Mouse (Mus musculus) stomach, embryonic 15.5 days (tissue): ENCODE measurements at regions not wholly inside any gene's neighbourhood (a gene's known extent, or its start where the extent isn't known, plus 50 kb on each side); places are given as distances from the start of the nearest gene placed in this dataset.

Source experiments
- ATAC-seq: fragments of 200-750 bp; cut with Nextera tagmentation; 2 replicates; pipeline ENCODE4 v1.8.0; 2017; ENCODE audit warnings: low read depth, moderate number of reproducible peaks, moderate TSS enrichment; ENCODE audit not compliant: insufficient read depth, low FRiP score
- H3K27ac ChIP-seq: fragments of 300-500 bp; sonication (generic); 2 replicates; pipeline ENCODE4 v1.5.1; 2015; ENCODE audit warnings: mild to moderate bottlenecking, inconsistent platforms
- H3K27me3 ChIP-seq: fragments of 300-500 bp; sonication (generic); replicated peaks from 2 replicates; pipeline ENCODE4 v1.6.1; 2015; ENCODE audit warnings: inconsistent platforms
- H3K36me3 ChIP-seq: fragments of 300-500 bp; sonication (generic); 2 replicates; pipeline ENCODE4 v1.6.1; 2015; ENCODE audit warnings: inconsistent platforms
- H3K4me1 ChIP-seq: fragments of 300-500 bp; sonication (generic); 2 replicates; pipeline ENCODE4 v1.6.1; 2015; ENCODE audit warnings: inconsistent platforms
- H3K4me2 ChIP-seq: fragments of 300-500 bp; sonication (generic); 2 replicates; pipeline ENCODE4 v1.6.1; 2015; ENCODE audit warnings: mild to moderate bottlenecking, inconsistent platforms
- H3K4me3 ChIP-seq: fragments of 300-500 bp; sonication (generic); replicated peaks from 2 replicates; pipeline ENCODE4 v1.5.1; 2015; ENCODE audit warnings: inconsistent platforms
- H3K9ac ChIP-seq: fragments of 300-500 bp; sonication (generic); 2 replicates; pipeline ENCODE4 v1.6.1; 2015; ENCODE audit warnings: inconsistent platforms
- H3K9me3 ChIP-seq: fragments of 300-500 bp; sonication (generic); 2 replicates; pipeline ENCODE4 v1.6.1; 2016; ENCODE audit warnings: inconsistent platforms
- WGBS: fragments of 180-500 bp; shearing (Covaris S2); methylation state at CpG from one replicate; pipeline ENCODE4 v1.1.7; 2015; 5-methylcytosine and 5-hydroxymethylcytosine counted together

DNA sequence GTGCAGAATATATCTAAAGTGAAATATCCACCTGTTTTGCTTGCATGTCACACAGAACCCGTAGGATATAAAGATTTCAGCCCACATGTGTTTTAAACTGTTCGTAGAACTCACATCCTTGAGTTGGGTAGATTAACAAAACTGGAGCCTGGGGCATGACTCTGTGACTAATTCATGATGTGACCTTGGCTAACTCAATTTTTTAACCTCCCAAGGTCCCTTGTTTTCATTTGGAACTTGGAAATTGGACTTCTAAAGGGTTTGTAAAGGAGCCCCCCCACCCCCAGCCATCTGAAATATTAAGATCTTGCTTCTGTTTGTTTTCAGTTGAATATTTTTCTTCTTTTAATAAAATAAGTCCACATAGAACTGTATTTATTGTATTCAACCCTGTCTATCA is 983.5 kb downstream of the Ttll7 start:
- no peaks in the 10 kb centered on the region for H3K27me3 ChIP-seq
- no peaks in the 10 kb centered on the region for H3K4me1 ChIP-seq
- no peak overlapping the region for H3K4me2 ChIP-seq
- H3K9ac ChIP-seq = no peak overlapping the region
- no peaks in the 10 kb centered on the region for H3K9me3 ChIP-seq
- no peak for ATAC-seq
- WGBS = 78% methylated on average over 2 of the region's 2 CpGs
- H3K27ac ChIP-seq = no peak overlapping the region
- no peaks in the 10 kb centered on the region for H3K36me3 ChIP-seq
- H3K4me3 ChIP-seq = no peak overlapping the region

DNA sequence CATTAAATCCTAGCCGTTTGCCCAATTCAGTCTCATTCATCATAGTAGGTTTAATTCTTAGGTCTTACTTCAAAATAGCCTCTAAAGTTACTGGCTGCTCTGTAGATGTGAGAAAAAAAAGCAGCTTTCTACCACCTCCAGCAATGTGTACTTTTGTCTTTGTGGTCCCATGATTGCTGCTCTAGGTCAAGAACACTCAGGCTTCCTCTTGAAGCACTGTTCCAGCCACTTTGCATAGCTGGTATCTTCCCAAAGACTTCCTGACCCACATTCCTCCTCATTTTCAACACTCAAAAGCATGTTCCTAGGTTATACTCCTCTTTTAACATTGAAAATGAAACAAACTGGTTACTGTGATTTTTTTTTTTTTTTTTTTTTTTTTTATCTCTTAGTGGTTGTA is 973.2 kb downstream of the Ttll7 start:
- Histone ChIP-seq H3K9me3 (no peaks in the 10 kb centered on the region), H3K36me3 (no peaks in the 10 kb centered on the region), H3K4me2 (no peak overlapping the region), H3K9ac (no peak overlapping the region), H3K27me3 (no peaks in the 10 kb centered on the region), H3K27ac (no peak overlapping the region), H3K4me1 (no peaks in the 10 kb centered on the region), H3K4me3 (no peak overlapping the region)
- no peak for ATAC-seq
- 67% methylated on average over 1 of the region's 1 CpGs for WGBS

DNA sequence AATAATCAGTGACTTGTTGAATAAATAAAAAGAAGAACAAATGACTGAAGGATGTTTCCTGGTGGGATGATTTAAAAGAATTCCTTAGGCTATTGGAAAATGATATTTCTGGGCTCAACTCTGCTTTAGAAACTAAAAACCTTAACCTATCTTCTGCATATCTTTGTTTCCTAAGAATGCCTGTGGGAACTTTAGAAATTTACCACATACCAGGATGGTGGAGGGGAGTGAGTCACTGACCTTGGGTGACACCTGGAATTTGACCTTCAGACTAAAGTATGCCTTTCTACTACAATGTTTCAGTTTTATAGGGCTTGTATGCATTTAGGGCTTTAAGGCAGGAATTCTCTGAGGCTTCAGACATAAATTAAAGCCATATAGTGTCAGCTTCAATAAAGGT is 972.3 kb downstream of the Ttll7 start:
- no peak overlapping the region for H3K4me3 ChIP-seq
- no peaks in the 10 kb centered on the region for H3K9me3 ChIP-seq
- no peak for ATAC-seq
- no peaks in the 10 kb centered on the region for H3K4me1 ChIP-seq
- no peak overlapping the region for H3K4me2 ChIP-seq
- no peak overlapping the region for H3K9ac ChIP-seq
- no peak overlapping the region for H3K27ac ChIP-seq
- no peaks in the 10 kb centered on the region for H3K36me3 ChIP-seq
- H3K27me3 ChIP-seq = no peaks in the 10 kb centered on the region

DNA sequence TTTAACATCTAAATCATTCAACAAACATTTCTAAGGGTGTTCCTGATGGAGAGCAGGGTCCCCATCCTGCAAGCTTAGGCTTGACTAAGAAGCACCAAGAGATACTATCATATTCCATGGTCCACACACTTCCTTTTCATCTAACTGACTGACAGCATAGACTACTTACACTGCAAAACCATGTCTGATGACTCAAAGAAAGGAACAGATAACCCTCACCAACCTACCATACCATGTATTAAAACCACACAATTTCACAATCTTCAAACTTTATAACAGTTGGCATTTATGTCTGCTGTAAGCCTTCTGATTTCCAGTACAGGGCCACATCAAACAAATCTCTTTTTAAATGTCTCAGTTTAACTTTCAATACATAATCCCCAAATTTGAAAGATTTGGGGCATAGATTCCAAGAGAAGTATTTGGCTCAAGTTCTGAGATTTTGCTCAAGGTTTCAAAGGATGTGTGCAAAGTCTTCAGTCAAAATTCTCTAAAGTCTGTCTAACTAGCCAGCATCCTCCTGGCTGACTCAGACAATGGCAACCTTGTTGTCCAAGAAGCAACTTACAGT is 962.0 kb downstream of the Ttll7 start:
- Histone ChIP-seq H3K9ac (no peak overlapping the region), H3K4me3 (no peak overlapping the region), H3K4me1 (no peaks in the 10 kb centered on the region)

DNA sequence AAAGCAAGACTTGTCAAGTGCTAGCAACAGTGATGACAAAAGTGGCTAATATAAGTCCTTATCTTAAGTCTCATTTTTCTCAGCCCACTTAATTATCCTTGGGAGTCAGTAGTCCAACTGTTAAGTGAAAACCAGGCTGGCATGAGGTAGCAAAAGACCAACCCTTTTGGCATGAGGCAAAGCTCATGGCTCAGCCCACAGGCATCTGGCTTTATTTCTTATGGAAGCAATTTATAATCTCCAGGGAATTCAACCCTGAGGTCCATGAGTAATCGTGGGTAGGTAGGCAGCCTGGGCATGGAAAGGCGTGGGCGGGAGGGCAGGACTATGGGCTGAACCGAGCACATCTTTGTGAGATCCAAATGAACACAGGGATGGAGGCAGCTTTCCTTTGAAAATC is 950.4 kb downstream of the Ttll7 start:
- Histone ChIP-seq H3K27ac (no peak overlapping the region), H3K9ac (no peak overlapping the region), H3K9me3 (no peaks in the 10 kb centered on the region), H3K36me3 (no peaks in the 10 kb centered on the region), H3K4me3 (no peak overlapping the region), H3K27me3 (no peaks in the 10 kb centered on the region), H3K4me1 (no peaks in the 10 kb centered on the region), H3K4me2 (no peak overlapping the region)
- no peak for ATAC-seq
- WGBS = 88% methylated on average over 4 of the region's 4 CpGs

More for the DNA sequence above, 962.0 kb downstream of the Ttll7 start:
- no peaks in the 10 kb centered on the region for H3K36me3 ChIP-seq
- no peak for ATAC-seq
- no peaks in the 10 kb centered on the region for H3K9me3 ChIP-seq
- H3K4me2 ChIP-seq = no peak overlapping the region
- no peaks in the 10 kb centered on the region for H3K27me3 ChIP-seq
- H3K27ac ChIP-seq = no peak overlapping the region

DNA sequence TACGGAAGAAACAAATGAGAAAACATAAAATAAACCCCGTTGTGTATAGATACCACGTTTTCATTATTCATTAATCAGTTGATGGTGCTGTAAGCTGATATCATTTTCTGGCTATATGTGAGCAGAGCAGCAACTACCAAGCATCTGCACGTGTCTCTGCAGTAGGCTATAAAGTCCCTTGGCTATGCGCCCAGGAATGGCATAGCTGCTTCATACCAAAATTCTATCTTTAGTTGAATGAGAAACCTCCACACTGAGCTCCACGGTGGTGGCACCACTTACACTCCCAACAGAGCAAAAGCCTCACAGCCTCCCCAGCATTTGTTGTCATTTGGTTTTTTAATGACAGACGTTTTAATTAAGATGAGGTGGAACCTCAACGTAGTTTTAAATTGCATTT is 944.4 kb downstream of the Ttll7 start:
- no peak for ATAC-seq
- H3K4me3 ChIP-seq = no peak overlapping the region

DNA sequence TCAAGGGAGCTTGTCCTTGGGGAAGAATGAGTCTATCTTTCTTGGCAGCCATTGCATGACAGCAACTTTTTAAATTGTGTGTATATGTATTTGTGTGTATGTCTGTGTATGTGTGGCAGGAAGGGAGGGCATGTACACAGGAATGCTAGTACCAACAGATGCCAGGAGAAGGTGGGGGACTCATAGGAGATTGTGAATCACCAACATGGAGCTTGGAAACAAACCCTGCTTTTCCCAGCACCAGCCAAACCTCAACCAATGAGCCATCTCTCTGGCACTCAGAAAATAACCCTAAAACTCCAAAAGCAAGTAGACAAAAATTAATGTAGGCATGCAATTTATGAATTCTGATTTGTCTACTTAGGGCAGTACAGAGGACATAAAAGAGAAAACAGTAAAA is 942.9 kb downstream of the Ttll7 start:
- no peak overlapping the region for H3K4me2 ChIP-seq
- ATAC-seq = no peak
- H3K9ac ChIP-seq = no peak overlapping the region
- H3K4me1 ChIP-seq = no peaks in the 10 kb centered on the region
- H3K27ac ChIP-seq = no peak overlapping the region
- H3K4me3 ChIP-seq = no peak overlapping the region
- H3K36me3 ChIP-seq = no peaks in the 10 kb centered on the region
- H3K27me3 ChIP-seq = no peaks in the 10 kb centered on the region
- no peaks in the 10 kb centered on the region for H3K9me3 ChIP-seq

More for the DNA sequence above, 944.4 kb downstream of the Ttll7 start:
- Histone ChIP-seq H3K27me3 (no peaks in the 10 kb centered on the region), H3K4me1 (no peaks in the 10 kb centered on the region), H3K9me3 (no peaks in the 10 kb centered on the region), H3K36me3 (no peaks in the 10 kb centered on the region), H3K27ac (no peak overlapping the region), H3K4me2 (no peak overlapping the region), H3K9ac (no peak overlapping the region)
- 71% methylated on average over 8 of the region's 8 CpGs for WGBS

DNA sequence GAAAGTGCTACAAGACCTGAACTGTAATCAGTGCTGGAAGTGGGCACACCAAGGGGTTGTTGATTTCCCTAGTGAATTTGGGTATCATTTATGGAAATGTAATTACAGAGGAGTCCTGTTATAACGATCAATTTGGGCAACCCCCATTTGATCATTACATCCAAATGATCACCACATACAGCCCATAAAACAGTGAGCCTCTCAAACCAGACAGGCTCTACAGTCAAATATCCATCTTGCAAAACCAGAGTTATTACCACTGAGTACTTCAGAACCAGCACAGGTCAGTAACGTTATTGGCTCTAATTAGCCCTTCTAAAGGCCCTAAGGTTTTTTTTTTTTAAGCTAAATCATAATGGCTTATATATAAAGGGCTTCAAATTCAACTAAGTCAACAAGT is 934.4 kb downstream of the Ttll7 start:
- Histone ChIP-seq H3K27ac (no peak overlapping the region), H3K9ac (no peak overlapping the region), H3K4me3 (no peak overlapping the region), H3K9me3 (no peaks in the 10 kb centered on the region), H3K4me2 (no peak overlapping the region), H3K4me1 (no peaks in the 10 kb centered on the region), H3K27me3 (no peaks in the 10 kb centered on the region), H3K36me3 (no peaks in the 10 kb centered on the region)
- no peak for ATAC-seq
- WGBS = 82% methylated on average over 2 of the region's 2 CpGs

DNA sequence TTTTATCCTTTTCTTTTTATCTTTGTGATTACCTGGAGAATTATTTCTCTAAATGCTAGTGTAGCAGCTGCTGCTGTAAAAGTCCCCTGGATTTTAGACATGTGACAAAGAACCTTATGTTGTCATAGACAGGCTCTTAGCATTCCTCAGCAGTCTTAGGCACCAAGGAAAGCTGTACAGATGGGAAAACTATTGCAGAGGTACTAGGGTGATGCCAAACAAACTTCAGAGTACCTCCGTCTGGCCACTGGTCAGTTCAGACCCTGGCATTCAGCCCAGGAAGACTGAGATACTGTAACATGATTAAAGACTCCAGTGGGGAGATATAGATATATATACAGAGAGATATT is 898.6 kb downstream of the Ttll7 start:
- no peak overlapping the region for H3K4me3 ChIP-seq
- H3K9ac ChIP-seq = no peak overlapping the region
- H3K4me2 ChIP-seq = no peak overlapping the region
- H3K27ac ChIP-seq = no peak overlapping the region
- no peaks in the 10 kb centered on the region for H3K9me3 ChIP-seq
- ATAC-seq = no peak
- no peaks in the 10 kb centered on the region for H3K4me1 ChIP-seq
- H3K36me3 ChIP-seq = no peaks in the 10 kb centered on the region
- no peaks in the 10 kb centered on the region for H3K27me3 ChIP-seq
- 57% methylated on average over 1 of the region's 1 CpGs for WGBS

DNA sequence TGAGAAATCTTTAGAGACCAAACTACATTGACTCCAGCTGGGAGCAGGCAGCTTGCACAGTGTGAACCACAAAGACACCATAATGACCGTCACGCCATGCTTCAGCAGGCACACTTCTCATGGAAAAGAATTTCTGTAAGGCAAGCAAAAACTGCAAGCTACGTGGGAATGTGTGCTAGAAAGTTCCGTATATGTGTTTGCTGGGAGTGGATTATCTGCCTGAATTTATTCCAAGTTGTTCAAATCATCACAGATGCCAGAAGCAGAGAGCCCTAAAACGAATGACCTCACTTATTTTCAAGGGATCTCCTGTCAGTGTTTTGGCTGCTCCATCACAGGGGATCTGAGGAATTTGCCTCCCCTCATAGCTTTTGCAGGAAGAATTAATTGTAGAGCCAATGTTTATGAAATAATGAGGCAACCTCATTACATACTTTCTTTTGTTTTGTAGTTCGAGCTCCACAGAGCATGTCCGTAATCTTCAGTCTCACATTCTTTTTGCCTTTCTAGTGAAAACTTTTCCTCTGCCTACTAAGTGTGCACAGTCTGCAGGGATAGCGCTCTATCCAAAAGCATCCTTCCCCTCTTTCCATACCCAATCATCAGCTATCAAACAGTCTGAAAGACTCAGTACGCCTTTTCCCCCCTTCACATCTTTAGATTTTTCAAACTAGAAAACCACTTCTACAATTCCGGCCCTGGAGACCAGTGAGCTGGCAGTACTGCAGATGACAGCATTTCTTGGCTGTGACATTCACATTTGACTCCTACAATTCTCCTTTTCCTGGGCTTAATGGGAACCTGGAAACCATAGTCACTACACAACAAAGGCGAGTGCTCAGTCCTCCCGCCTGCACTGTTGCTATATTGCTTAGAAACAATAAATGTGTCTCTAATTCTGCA is 898.0 kb downstream of the Ttll7 start:
- Histone ChIP-seq H3K4me3 (no peak overlapping the region), H3K27ac (no peak overlapping the region), H3K4me2 (no peak overlapping the region), H3K9me3 (no peaks in the 10 kb centered on the region), H3K36me3 (no peaks in the 10 kb centered on the region), H3K4me1 (no peaks in the 10 kb centered on the region), H3K27me3 (no peaks in the 10 kb centered on the region), H3K9ac (no peak overlapping the region)
- no peak for ATAC-seq
- 60% methylated on average over 12 of the region's 12 CpGs for WGBS

DNA sequence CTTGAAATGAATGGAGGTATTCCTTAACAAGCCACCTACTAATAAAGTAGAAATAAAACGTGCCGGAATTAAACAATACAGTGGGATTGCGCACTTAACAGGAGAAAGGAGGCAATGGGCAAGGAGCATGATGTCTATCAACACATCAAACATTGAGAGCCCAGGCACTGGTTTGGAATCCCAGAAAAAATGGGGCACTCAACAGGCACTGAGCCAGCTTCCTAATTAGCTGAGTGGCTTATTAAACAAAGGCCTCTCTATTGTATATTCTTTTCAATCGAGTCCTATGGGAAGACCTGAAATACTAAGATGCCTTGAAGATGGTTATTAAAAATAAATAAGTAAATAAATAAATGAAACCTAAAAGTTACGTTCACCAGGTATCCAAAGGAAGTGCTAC is 897.3 kb downstream of the Ttll7 start:
- WGBS = 85% methylated on average over 5 of the region's 5 CpGs
- no peaks in the 10 kb centered on the region for H3K27me3 ChIP-seq
- H3K9me3 ChIP-seq = no peaks in the 10 kb centered on the region
- no peak overlapping the region for H3K9ac ChIP-seq
- H3K36me3 ChIP-seq = no peaks in the 10 kb centered on the region
- H3K4me2 ChIP-seq = no peak overlapping the region
- H3K4me1 ChIP-seq = no peaks in the 10 kb centered on the region
- no peak overlapping the region for H3K27ac ChIP-seq
- ATAC-seq = no peak
- no peak overlapping the region for H3K4me3 ChIP-seq

DNA sequence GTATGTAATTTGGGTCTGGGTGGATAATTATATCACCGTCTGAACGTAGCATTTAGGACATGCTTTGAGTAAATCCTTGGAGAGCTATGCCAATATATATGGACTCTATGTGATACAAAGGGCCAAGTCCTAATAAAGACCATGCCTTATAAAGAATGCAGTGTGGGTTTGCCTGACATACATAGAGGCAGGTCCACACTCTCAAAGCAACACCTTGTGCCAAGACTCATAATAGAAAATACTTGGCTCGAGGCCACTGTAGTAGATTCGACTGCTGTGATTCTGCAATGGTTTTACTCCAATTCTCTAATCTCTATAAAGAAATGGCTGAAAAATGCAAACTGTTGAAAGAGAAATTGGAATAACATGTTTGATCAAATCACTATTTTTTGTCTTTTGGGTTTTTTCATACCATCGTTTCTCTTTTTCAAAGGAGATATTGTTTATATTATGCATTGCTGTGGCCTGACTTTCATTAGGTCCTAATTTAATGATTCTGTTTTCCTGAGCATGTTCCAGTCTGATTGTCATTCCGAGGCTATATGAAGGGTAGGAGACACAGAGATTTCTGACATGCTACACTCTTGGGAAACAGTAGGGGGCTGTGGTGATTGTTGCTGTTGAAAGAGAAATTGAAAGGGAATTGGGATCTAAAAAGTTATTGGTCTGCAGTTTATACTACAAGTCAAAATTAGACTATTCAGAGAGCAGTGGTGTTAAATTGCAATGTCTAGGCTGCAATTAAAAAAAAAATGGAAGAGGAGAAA is 884.7 kb downstream of the Ttll7 start:
- 74% methylated on average over 6 of the region's 6 CpGs for WGBS
- Histone ChIP-seq H3K9ac (no peak overlapping the region), H3K27me3 (no peaks in the 10 kb centered on the region), H3K27ac (no peak overlapping the region), H3K4me3 (no peak overlapping the region), H3K4me2 (no peak overlapping the region), H3K9me3 (no peaks in the 10 kb centered on the region), H3K36me3 (no peaks in the 10 kb centered on the region), H3K4me1 (no peaks in the 10 kb centered on the region)
- ATAC-seq = no peak
